Mouse (Mus musculus): ENCODE measurements at regions not wholly inside any gene's neighbourhood (a gene's known extent, or its start where the extent isn't known, plus 50 kb on each side); places are given as distances from the start of the nearest gene placed in this dataset.

DNA sequence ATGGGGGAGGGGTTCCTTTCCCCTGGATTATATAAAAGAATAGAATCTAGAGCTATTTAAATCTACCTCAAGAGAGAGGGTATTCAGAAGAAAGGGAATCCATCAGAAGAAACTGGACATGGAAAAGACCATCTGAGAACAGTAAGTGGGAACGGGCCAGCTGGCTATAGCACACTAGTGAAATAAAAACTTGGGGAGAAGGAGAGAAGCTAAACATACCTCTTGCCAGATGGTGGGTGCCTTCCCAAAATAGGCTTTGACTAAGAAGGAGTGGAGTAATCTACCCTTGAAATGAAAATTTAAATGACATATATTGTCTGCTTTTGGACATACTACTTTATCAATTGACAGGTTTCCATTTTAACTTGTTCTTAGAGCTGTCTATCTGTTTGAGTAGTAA, 657.6 kb downstream of the Inhba start:
- DNase-seq (ENCODE audit: low spot score), result no peak

GRCm38 (mm10) chr13:16670047-16670733, 658.5 kb downstream of the Inhba start:
- no peak for DNase-seq (ENCODE audit: low spot score)

- DNase-seq (ENCODE audit: low spot score), result no peak
Measured at GRCm38 (mm10) chr13:16670736-16671135, 659.1 kb downstream of the Inhba start.

- no peak for DNase-seq (ENCODE audit: low spot score)
Measured at GRCm38 (mm10) chr13:16676873-16677272, 665.2 kb downstream of the Inhba start.

GRCm38 (mm10) chr13:16678246-16679024, 666.8 kb downstream of the Inhba start:
- DNase-seq (ENCODE audit: low spot score), result no peak

GRCm38 (mm10) chr13:16694201-16694600, 682.5 kb downstream of the Inhba start:
- no peak for DNase-seq (ENCODE audit: low spot score)

DNA sequence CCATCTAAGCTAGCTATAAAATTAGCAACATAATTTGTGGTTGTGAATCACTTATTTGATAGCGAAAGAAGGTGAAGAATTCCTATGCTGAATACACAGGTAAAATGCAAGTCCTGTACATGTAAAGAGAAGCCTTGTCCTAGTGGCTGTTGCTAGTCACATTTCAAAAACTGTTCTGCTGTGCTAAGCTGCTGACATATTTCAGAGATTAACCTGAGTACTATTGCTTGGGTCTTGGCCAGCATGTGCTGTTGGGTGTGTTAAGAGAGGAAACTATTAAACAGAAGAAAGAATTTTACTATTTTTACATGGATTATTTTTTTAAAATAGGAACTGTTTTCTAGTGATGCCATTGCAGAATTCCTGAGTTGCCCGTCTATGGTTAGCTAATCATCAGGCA, 689.3 kb downstream of the Inhba start:
- DNase-seq (ENCODE audit: low spot score), result no peak

GRCm38 (mm10) chr13:16702138-16702537, 690.5 kb downstream of the Inhba start:
- no peak for DNase-seq (ENCODE audit: low spot score)

DNA sequence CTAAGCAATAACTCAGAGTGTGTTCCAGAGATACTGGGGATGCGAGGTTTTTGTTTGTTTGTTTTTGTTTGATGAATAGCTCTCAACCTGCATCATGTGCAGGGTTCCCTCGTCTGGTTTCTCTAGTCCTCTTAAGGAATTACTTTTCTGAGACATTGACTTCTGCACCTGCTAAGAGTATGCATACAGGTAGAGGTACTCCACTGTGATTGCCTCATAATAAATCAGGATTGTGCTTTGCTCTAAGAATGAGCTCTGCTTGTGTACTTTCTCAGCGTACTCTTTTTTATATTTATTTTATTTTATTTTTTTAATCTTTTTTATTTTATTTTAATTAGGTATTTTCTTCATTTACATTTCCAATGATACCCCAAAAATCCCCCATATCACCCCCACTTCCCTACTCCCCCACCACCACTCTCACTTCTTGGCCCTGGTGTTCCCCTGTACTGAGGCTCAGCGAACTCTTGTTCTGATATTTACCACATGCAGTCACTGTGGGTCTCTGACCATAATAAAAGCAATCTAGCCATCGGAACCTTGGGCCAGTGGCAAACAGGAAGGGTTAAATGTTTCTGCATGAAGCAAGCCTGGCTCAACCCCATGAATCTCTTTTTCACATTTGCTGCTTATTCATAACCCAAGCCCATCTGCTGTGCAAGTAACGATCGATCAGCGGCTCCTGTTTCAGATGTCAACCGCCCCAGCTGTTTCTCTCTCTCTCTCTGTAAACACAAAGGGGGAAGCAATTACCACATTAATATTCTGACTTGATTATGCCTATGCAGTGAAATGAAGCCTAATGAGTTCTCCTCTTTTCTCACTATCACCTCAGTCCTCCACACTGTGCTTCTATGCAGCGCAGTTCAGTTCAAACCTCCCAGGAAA, 693.8 kb downstream of the Inhba start:
- DNase-seq (ENCODE audit: low spot score), result no peak

DNA sequence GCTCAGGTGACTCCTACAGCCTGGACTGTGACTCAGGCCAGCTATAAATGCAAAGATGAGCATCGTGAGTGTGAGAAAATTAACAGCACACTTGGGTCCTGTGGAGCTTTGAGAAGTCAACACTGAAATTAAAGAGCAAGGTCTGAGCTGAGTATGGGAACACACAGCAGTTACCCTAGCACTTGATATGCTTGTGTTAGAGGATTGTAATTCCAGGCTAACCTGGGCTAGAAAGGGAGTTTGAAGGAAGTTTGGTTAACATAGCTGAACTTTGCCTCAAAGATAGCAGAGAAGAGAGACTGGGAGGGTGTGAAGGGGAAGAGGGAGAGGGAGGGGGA, 694.4 kb downstream of the Inhba start:
- no peak for DNase-seq (ENCODE audit: low spot score)

GRCm38 (mm10) chr13:16715296-16715960, 703.8 kb downstream of the Inhba start:
- DNase-seq (ENCODE audit: low spot score), result no peak

DNA sequence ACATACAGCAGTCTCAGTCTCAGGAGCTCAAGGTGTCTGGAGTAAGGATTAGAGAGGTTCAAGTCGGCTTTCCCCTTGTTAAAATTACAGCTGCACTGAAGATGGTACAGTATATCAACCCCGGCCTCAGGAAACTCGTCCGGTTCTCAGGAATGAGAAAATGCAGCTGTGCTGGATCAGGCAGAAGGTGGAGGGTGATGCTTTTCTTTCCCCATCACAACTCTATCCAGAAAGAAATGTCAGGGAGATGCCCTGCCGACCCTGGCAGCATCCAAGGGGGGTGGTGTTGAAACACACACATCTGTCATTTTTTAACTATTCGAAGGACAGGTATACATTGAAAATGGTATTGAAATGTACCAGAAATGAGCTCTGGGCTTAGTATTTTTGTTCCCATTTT, 704.7 kb downstream of the Inhba start:
- DNase-seq (ENCODE audit: low spot score), result no peak

DNA sequence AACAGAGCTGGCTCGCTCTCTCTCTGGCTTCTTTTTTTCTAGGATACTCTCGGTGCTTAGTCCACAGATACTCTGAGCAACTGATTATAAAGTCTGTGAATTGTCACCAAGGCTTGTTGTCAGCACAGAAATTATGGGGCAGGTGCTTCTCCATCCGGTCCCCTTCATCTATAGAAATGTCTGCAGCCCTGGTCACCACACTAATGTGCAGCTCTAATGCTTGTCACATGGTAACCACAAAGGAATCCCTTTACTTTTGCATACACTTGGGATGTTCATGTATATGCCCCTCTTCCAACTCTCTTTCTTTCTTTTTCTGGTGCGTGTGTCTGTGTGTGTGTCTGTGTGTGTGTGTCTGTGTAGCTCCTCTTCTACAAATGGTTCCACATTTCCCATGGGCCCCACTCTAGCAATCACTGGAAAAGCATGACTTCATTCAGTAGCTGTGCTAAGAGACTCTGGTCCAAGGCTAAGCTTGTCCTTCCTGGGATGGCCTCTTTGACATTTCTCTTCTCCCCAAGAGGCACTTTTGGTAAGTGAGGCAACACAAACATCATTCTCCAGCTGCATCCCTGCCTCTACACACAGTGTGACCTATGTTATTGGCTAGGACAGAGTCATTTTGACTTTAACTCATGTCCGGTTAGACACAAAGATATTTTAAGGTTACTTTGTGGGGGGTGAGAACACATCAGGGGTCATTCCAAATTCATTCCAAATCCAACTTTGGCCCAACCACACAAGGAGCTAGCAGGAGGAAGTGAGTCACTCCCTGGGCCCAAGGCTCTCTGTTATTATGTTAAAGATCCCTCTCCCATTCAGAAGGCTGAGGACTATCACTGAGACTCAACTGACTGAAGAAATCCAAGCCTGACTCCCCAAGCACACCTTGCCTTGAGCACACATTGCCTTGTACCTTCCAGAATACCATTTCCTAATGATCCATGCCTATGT, 705.4 kb downstream of the Inhba start:
- DNase-seq (ENCODE audit: low spot score), result no peak

GRCm38 (mm10) chr13:16720090-16720489, 708.4 kb downstream of the Inhba start:
- no peak for DNase-seq (ENCODE audit: low spot score)

GRCm38 (mm10) chr13:16725350-16725749, 713.7 kb downstream of the Inhba start:
- DNase-seq (ENCODE audit: low spot score), result no peak

DNA sequence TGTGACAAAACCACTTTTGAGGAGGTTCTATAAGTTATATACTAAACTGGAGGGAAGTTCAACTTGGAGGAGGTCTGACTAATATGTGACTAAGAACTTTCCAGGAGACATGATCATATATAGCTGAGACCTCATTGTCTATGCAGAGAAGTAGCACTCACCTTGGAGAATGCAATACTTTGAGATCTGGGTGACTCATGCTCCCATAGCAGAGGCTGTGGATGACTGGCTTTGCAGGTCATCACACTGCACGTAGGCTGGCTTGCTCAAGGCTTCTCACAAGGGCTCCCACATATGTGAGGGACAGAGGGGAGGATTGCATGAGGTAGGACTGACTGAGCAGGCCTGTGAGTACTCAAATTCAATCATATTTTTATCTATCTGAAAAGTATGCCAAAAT, 726.7 kb downstream of the Inhba start:
- no peak for DNase-seq (ENCODE audit: low spot score)

DNA sequence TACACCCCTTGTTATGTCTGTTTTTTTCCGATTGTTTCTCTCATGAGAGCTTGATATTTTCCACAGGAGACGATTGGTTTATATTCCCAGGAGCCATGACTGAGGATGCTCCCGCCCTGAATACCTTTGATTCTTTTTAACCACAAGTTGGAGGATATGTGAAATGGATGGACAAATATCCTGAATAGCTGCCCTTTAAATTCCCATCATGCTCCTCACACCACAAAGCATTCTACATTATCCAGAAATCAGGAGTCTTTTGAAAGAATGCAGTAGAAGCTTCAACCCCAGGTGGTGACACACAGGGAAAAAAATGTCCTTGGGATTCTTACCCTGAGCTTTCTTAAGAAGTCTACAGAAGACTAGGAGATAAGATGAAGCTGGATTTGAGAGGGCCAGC, 727.9 kb downstream of the Inhba start:
- DNase-seq (ENCODE audit: low spot score), result no peak

- no peak for DNase-seq (ENCODE audit: low spot score)
Measured at GRCm38 (mm10) chr13:16744237-16744636, 732.6 kb downstream of the Inhba start.

DNA sequence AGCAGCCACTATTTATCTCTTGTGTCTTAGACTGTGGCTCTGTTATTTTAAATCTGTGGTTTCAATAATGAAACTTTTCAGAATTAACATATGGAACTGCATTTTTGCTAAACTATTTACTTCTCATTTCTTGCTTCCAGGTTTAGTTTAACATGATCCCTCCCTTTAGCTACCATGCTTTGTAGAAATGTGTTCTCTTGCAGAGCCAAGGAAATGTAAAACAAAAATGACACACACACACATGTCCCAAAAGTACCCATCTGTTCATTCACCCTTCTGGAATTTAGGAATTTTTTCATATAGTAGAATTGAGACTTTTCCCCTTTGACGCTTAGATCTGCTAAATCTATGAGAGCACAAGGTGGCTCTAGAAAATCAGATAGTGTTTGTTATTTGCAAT, 734.0 kb downstream of the Inhba start:
- DNase-seq (ENCODE audit: low spot score), result no peak

DNA sequence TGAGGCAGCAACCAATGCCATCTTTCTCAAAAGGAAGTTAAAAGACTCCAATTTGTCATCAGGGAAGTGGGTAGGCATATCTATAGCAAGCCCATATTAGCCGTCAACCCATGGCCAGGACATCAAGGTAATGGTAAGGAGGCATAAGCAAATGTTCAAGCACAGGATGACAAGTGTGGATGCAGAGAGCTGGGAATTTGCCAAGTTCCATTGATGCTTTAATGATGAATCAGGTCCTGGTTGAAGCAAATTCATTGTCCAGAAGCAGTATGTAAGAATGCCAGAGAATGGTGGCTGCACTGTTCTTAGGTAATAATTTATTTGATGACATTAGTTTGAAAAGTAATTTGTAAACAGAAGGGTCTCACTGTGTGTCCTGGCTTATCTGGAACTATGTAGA, 734.8 kb downstream of the Inhba start:
- DNase-seq (ENCODE audit: low spot score), result no peak

GRCm38 (mm10) chr13:16756264-16756663, 744.6 kb downstream of the Inhba start:
- DNase-seq (ENCODE audit: low spot score), result no peak
